Mouse (Mus musculus) retina, postnatal 1 day (tissue): ENCODE data around the gene Rbm45.

Source experiments
- DNase-seq: peaks from one replicate; pipeline ENCODE4 v3.0.0-alpha.2; 2012

Gene Rbm45

DNA sequence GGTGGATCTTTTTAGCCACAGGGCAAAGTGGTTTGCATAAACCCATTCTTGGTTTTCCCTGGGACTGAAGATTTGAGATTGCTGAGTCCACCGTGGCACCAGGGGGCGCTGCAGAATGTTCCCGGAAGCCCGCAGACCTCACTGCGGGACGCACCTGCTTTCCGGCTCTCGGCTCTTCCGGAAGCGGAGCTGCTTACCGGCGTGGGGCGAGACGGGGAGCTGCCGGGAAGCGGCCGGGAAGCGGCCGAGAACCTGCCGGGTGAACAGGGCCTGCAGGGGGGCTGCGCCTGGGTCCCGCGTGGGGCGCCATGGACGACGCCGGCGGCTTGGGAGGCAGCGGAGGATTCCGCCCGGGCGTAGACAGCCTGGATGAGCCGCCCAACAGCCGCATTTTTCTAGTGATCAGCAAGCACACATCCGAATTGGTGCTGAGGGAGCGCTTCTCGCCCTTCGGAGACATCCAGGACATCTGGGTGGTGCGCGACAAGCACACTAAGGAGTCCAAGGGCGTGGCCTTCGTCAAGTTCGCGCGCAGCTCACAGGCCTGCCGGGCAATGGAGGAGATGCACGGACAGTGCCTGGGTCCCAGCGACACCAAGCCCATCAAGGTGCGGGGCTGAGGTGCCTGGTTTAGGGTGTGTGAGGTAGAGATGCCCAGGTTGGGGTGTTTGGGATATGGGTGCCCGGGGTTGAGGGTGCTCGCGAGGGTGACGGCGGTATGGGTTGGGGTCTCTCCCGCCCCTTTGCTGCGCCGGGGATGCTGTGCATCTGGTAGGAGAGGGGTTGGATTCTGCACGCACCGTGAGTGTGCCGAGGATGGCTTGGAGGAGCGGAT lies at the start of gene Rbm45:
Gene Rbm45 (plus strand): TSS at position 164 of the 835 bp plus-strand sequence.
- peak; percentile 94 for DNase-seq

DNA sequence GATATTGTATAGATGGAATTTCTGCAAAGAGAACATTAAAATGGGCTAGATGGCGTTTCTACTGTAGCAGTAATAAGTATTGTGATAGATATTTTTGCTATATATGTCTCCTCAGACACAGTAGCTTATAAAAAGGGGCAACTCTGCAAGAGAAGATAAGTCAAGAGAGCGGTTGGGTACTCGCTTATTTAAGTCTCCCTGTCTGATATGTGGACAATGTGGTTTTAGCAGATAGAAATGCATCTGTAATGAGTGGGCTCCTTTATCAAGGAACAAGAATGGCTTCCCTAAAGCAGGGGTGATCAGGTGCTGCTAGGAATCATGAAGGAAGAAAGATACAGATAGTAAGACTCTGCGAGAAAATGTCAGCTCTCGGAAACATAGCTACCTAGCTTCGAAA lies 49.4 kb upstream of the Rbm45 start:
- DNase-seq = no peak

GRCm38 (mm10) chr2:76323185-76323875 lies 46.5 kb upstream of the Rbm45 start:
- no peak for DNase-seq

DNA sequence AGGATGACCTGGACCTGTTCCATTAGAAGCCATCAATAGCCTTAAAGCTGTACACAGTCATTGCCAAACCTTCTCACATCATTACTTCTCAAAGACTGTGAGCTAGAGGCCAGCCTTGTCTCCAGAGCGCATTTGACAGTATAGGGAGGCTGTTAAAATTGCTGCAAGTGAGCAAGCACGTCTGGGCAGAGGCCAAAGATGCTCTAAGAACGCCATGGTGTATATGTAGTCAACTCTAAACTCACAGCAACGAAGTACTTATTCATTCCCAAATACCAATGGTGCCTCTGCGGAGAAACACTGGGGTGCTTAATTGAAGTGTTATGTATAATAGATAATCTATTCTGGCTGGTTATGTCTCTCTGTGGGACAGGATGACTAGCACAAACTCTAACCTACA lies 45.3 kb upstream of the Rbm45 start:
- no peak for DNase-seq

GRCm38 (mm10) chr2:76326161-76326560 lies 43.6 kb upstream of the Rbm45 start:
- DNase-seq = no peak

DNA sequence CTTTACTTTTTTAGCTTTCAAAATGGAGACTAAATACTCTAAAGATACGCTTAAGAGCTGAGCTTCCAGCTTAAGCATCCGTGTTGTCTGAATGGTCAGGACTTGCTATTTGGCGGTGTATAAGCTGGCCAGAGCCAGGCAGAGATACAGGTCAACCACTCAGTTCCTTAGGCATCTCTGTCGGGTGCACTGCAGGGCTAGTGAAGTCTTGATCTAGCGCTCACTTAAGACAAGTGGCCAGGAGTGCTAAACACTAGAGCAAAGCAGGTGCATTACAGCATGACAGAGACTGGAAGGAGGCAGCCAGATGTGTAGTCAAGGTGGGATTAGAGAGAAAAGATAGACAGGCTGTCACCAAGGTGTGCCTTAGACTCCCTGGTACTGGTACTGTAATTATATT lies 39.7 kb upstream of the Rbm45 start:
- DNase-seq = no peak

- DNase-seq = no peak
These were observed 37.5 kb upstream of the Rbm45 start for GRCm38 (mm10) chr2:76332161-76332805.

- peak; percentile 37 for DNase-seq
These were observed 35.2 kb upstream of the Rbm45 start for GRCm38 (mm10) chr2:76334596-76334995.

GRCm38 (mm10) chr2:76338215-76339156 lies 31.3 kb upstream of the Rbm45 start, which contains the start of gene Pde11a:
Gene Pde11a (minus strand): TSS chr2:76338774.
- peak; percentile 71 for DNase-seq

GRCm38 (mm10) chr2:76342146-76342545 lies 27.6 kb upstream of the Rbm45 start:
- no peak for DNase-seq

DNA sequence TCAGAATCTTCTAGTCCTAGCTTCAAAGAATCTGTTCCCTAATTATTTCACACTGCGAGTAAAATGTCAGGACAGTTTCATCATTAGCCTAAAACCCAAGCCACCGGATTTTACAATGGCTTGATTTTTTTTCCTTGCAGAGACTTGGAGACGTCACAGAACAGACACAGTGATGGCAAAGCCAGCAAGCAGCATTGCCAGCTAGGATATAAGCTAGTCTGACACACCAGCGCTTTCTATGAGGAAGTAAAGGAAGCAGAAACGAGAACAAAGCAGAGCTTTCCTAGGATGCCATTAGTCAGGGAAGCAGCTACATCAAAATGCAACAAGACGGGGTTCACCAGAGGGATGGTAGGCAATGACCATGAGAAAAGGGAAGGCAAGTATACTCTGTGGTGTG lies 21.9 kb upstream of the Rbm45 start:
- peak; percentile 48 for DNase-seq

DNA sequence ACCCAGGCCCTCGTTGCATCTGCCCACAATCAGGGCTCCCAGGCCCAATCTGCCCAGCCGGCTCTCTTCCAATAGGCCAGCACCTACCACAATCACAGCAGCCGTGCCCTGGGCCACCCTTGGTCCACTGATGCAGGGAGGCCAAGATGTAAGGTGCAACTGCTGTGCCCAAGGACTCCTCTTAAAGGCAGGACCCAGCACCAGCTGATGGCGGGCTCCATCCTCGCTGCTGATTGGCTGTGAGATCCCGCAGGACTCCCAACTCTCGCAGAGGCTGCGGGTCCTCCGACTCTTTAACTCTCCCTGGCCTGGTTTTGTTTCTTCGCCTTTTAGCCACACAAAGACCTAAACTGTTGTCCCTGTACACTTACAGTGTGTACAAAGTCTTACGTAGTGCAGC lies 9.6 kb upstream of the Rbm45 start, which contains the start of gene Cyct:
Gene Cyct (minus strand): TSS at position 225 of the 400 bp plus-strand sequence.
- no peak for DNase-seq

- peak; percentile 16 for DNase-seq
These were observed 7.7 kb upstream of the Rbm45 start for GRCm38 (mm10) chr2:76362111-76362510.

DNA sequence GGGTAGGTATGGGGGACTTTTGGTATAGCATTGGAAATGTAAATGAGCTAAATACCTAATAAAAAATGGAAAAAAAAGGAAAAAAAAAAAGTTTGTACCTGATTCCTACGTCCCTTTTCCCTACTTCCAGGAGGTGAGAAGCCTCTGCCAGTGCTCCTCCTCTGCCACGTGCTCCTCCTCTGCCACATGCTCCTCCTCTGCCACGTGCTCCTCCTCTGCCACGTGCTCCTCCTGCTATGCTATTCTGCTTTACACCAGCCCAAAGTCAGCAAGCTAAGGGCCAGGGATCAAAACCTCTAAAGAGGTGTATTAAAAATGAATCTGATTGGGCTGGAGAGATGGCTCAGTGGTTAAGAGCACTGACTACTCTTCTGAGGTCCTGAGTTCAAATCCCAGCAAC lies 4.0 kb upstream of the Rbm45 start:
- DNase-seq = no peak

- DNase-seq = peak; percentile 87
These were observed 2.4 kb upstream of the Rbm45 start for GRCm38 (mm10) chr2:76367188-76367922.

- no peak for DNase-seq
These were observed 723 bp upstream of the Rbm45 start for GRCm38 (mm10) chr2:76368861-76369660.

DNA sequence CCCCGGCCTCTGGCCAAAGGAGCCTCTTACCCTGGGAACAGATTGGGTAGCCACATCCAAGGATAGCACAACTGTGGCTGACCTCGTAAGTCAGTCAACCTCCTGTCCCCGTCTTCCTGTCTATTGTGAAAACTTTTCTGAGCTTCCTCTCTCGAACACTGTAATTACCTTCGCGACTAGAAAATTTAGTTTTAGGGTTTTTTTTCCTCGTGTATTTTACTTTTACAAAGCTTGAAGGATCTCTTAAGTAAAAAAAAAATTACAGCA lies 805 bp downstream of the Rbm45 start:
- no peak for DNase-seq

- no peak for DNase-seq
These were observed 2.5 kb downstream of the Rbm45 start for GRCm38 (mm10) chr2:76372244-76372643.

- no peak for DNase-seq
These were observed 4.9 kb downstream of the Rbm45 start for GRCm38 (mm10) chr2:76374544-76375206.

GRCm38 (mm10) chr2:76378646-76379045 lies 8.9 kb downstream of the Rbm45 start:
- no peak for DNase-seq

DNA sequence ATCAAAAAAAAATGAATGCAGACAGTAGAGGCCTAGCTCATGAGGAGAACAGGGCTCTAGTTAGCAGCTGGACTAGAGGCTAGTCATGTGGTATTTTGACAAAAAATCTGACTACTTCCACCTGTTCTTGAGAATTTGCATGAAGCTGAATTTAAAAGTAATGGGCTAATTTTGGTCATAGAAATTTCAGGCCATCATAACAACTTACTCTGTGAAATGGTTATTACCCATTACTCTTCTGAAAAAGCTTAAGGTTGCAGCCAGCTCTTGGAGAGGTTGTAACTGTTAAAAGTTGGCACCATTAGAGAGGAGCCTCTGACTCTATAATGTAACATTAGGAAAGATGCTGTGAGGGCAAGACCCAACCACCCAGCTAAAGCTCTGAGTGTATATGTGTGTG lies 16.7 kb downstream of the Rbm45 start:
- no peak for DNase-seq
